11 mouse cellular contexts compared by ENCODE assay signal in the genomic region with DNA sequence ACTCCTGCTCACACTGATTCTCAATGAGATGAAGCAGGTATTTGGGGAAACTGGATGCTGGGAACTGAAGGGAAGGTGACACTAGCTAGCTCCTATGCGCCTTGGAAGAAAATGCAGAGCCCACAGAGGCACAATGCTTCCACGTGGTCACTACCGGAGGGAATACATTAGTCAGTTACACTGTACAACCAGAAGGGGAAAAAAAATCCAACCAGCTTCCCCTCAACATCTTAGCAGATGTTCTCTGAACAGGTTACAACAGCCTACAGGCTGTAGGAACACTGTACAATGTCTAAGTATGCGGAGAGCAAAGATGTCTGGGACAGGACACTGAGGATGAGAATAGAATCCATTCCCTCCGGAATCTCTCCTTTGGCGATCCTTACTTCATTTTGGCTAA.
DNase-seq lines count a peak whose midpoint lies in the region; ATAC-seq lines count a peak whose summit lies in the region.
"Had no signal": no experiment of that assay in that cellular context is flagged by ENCODE, and none has a peak within 500 bp of the region (broad histone marks: within the 10 kb centered on the region; RNA-seq: fewer than 3 reads in every experiment).

No protein-coding gene starts in this region.

- no peak overlapping the region for H3K27ac ChIP-seq in hindbrain, embryonic 11.5 days (ENCODE audit: low read depth, low read length)
- H3K27ac ChIP-seq in midbrain, embryonic 13.5 days = peak overlapping the region; percentile 57; the same call in 1 of the 2 replicates

- peak overlapping the region; percentile 79 for H3K4me2 ChIP-seq in hindbrain, embryonic 11.5 days (replicated peaks; ENCODE audit: low read depth, low read length)
- H3K4me2 ChIP-seq in midbrain, embryonic 13.5 days (replicated peaks) = peak overlapping the region; percentile 82

- peaks cover 2% of the 10 kb centered on the region; the same call in 1 of the 2 replicates for H3K4me1 ChIP-seq in hindbrain, embryonic 11.5 days (replicated peaks; ENCODE audit: control insufficient read depth, insufficient read depth, low read length)
- H3K4me1 ChIP-seq in midbrain, embryonic 13.5 days (replicated peaks) = peaks cover 40% of the 10 kb centered on the region

- H3K4me3 ChIP-seq in hindbrain, embryonic 11.5 days (ENCODE audit: low read depth, low read length) = peak overlapping the region; percentile 34
- H3K4me3 ChIP-seq in midbrain, embryonic 13.5 days (replicated peaks) = peak overlapping the region; percentile 58

- intact Hi-C loops in left cerebral cortex, postnatal 4 days (cut with DNase I) = loop anchor here (10.0 kb wide), 4 partner anchors 228 to 818 kb away; a partner anchor contains a TSS

- peaks cover 34% of the 10 kb centered on the region for H3K27me3 ChIP-seq in hindbrain, embryonic 11.5 days (ENCODE audit: control insufficient read depth, insufficient read depth, low read length)
- peaks cover 33% of the 10 kb centered on the region for H3K27me3 ChIP-seq in midbrain, embryonic 13.5 days

- peak; percentile 28; the same call in 1 of the 2 replicates for ATAC-seq in hindbrain, embryonic 11.5 days (ENCODE audit: low FRiP score)
- ATAC-seq in midbrain, embryonic 13.5 days = peak; percentile 48; the same call in 1 of the 2 replicates
- ATAC-seq: lung, postnatal 0 days had no signal

- H3K36me3 ChIP-seq in hindbrain, embryonic 11.5 days (ENCODE audit: control insufficient read depth, insufficient read depth, low read length) = no peaks in the 10 kb centered on the region
- H3K36me3 ChIP-seq in midbrain, embryonic 13.5 days = no peaks in the 10 kb centered on the region

- peak overlapping the region; percentile 44; the same call in 1 of the 2 replicates for H3K9ac ChIP-seq in hindbrain, embryonic 11.5 days (ENCODE audit: low read depth, low read length)
- peak overlapping the region; percentile 74; the same call in 1 of the 2 replicates for H3K9ac ChIP-seq in midbrain, embryonic 13.5 days (replicated peaks)

- WGBS in hindbrain, embryonic 11.5 days = 30% methylated on average over 6 of the region's 6 CpGs
- 25% methylated on average over 6 of the region's 6 CpGs for WGBS in midbrain, embryonic 13.5 days

- DNase-seq in heart, adult 11 months = peak; percentile 17
- no peak for DNase-seq in heart, postnatal 4 days
- DNase-seq in brain, adult 2 months (ENCODE audit: low read depth, low spot score) = peak; percentile 61
- peak; percentile 39 for DNase-seq in hindbrain, embryonic 11.5 days (ENCODE audit: low spot score)
- no peak for DNase-seq in left cerebral cortex, postnatal 4 days
- no peak for DNase-seq in cerebellum, adult 18-20 months
- no peak for DNase-seq in cerebellum, adult 9-10 months
- DNase-seq: cerebellum, adult 11 months; kidney, adult 8-10 months had no signal

- H3K9me3 ChIP-seq in hindbrain, embryonic 11.5 days (ENCODE audit: control insufficient read depth, low read length) = no peaks in the 10 kb centered on the region
- H3K9me3 ChIP-seq in midbrain, embryonic 13.5 days = no peaks in the 10 kb centered on the region

Comparison
In these comparisons a context has a peak if more than half of its experiments do, and no peak if none do; other contexts are left out.
1. DNase-seq: peak in heart, adult 11 months (single experiment), brain, adult 2 months (single experiment) and hindbrain, embryonic 11.5 days (single experiment); none in heart, postnatal 4 days (single experiment), left cerebral cortex, postnatal 4 days (single experiment), cerebellum, adult 18-20 months (0 of 2) and cerebellum, adult 9-10 months (single experiment).